11 mouse cellular contexts compared by ENCODE assay signal in the genomic region with DNA sequence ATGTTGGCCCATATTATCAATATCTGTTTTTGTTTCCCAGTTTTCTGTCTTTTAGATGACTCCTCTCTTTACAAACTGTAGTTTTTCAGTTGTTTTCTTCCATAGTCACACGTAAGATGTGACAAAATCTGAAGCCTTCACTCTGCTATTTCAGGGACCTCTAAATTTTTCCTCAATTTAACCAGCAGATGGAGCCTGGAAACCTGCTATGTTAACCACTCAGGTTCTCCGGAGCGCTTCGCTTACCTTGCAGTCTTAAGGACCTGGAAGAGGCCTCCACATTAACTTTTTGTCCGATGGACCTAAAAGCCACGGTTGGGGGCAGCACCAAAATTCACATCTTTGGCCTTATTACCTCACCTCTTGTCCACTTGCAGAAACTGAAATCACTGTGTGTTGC.
DNase-seq lines count a peak whose midpoint lies in the region; ATAC-seq and TF ChIP-seq lines count a peak whose summit lies in the region.
"Had no signal": no experiment of that assay in that cellular context is flagged by ENCODE, and none has a peak within 500 bp of the region (broad histone marks: within the 10 kb centered on the region; RNA-seq: fewer than 3 reads in every experiment).

No protein-coding gene starts in this region.

- no peak overlapping the region for H3K9ac ChIP-seq in lung, embryonic 14.5 days
- H3K9ac ChIP-seq: limb, embryonic 12.5 days; midbrain, embryonic 12.5 days had no signal

- no peaks in the 10 kb centered on the region for H3K36me3 ChIP-seq in lung, embryonic 14.5 days (ENCODE audit: insufficient read depth)
- no peaks in the 10 kb centered on the region for H3K36me3 ChIP-seq in thymus, adult 2 months (ENCODE audit: control insufficient read depth, insufficient read depth, low read length)
- H3K36me3 ChIP-seq: limb, embryonic 12.5 days; midbrain, embryonic 12.5 days had no signal

- no peaks in the 10 kb centered on the region for H3K9me3 ChIP-seq in lung, embryonic 14.5 days (ENCODE audit: low read depth, low read length)
- H3K9me3 ChIP-seq: limb, embryonic 12.5 days; midbrain, embryonic 12.5 days had no signal

- H3K4me1 ChIP-seq in lung, embryonic 14.5 days (ENCODE audit: insufficient read depth): no peaks in the 10 kb centered on the region
- no peaks in the 10 kb centered on the region for H3K4me1 ChIP-seq in thymus, adult 2 months (replicated peaks; ENCODE audit: control insufficient read depth, insufficient read depth, low read length)
- H3K4me1 ChIP-seq: limb, embryonic 12.5 days; midbrain, embryonic 12.5 days had no signal

- WGBS in lung, embryonic 14.5 days: 29% methylated on average over 6 of the region's 6 CpGs
- WGBS in thymus, adult 2 months: 67% methylated on average over 6 of the region's 6 CpGs

- ATAC-seq in frontal cortex, adult (ENCODE audit: low TSS enrichment): peak; percentile 85
- ATAC-seq in lung, embryonic 14.5 days (ENCODE audit: insufficient read depth): no peak

- no peak overlapping the region for H3K4me2 ChIP-seq in lung, embryonic 14.5 days
- H3K4me2 ChIP-seq: limb, embryonic 12.5 days; midbrain, embryonic 12.5 days had no signal

- no peak overlapping the region for H3K4me3 ChIP-seq in lung, embryonic 14.5 days (ENCODE audit: low read depth, low read length)
- H3K4me3 ChIP-seq in thymus, adult 2 months (ENCODE audit: control insufficient read depth, insufficient read depth, low read length): no peak overlapping the region
- H3K4me3 ChIP-seq: limb, embryonic 12.5 days; midbrain, embryonic 12.5 days had no signal

- DNase-seq in frontal cortex, postnatal 14 days (ENCODE audit: low spot score in 2 of 2): no peak
- DNase-seq in lung, embryonic 14.5 days: peak; percentile 70
- no peak for DNase-seq in lung, adult 18-20 months
- peak; percentile 53 for DNase-seq in adipocyte (ENCODE audit: low spot score)
- peak; percentile 18 for DNase-seq in retina, postnatal 1 day
- no peak for DNase-seq in thymus, adult 2 months
- DNase-seq in natural killer cell, adult 2 months (ENCODE audit: low spot score in 2 of 2): no peak
- DNase-seq: thymus, adult 18-20 months had no signal

- H3K27me3 ChIP-seq in lung, embryonic 14.5 days (ENCODE audit: insufficient read depth, low read length): no peaks in the 10 kb centered on the region
- no peaks in the 10 kb centered on the region for H3K27me3 ChIP-seq in thymus, adult 2 months (ENCODE audit: control insufficient read depth, insufficient read depth, low read length)
- H3K27me3 ChIP-seq: limb, embryonic 12.5 days; midbrain, embryonic 12.5 days had no signal

- H3K27ac ChIP-seq in lung, embryonic 14.5 days (ENCODE audit: low read depth): no peak overlapping the region
- H3K27ac ChIP-seq in thymus, adult 2 months (ENCODE audit: control insufficient read depth, insufficient read depth, low read length): no peak overlapping the region
- H3K27ac ChIP-seq: limb, embryonic 12.5 days; midbrain, embryonic 12.5 days had no signal

- peak; percentile 54 for TF ChIP-seq CTCF in lung, embryonic 14.5 days (IDR thresholded peaks at IDR 0.05; ENCODE audit: low read depth)
- no peak for TF ChIP-seq CTCF in thymus, adult 2 months (IDR thresholded peaks at IDR 0.05; ENCODE audit: borderline replicate concordance, control insufficient read depth, extremely low read depth, insufficient read depth, low read length, poor library complexity)

- no peak for TF ChIP-seq POLR2A in thymus, adult 2 months (IDR thresholded peaks at IDR 0.05; ENCODE audit: control insufficient read depth, extremely low read depth, insufficient read depth, low read length, poor library complexity)

Comparison
In these comparisons a context has a peak if more than half of its experiments do, and no peak if none do; other contexts are left out.
1. DNase-seq: peak in lung, embryonic 14.5 days (single experiment), adipocyte (single experiment) and retina, postnatal 1 day (single experiment); none in frontal cortex, postnatal 14 days (0 of 2), lung, adult 18-20 months (0 of 2), thymus, adult 2 months (single experiment) and natural killer cell, adult 2 months (0 of 2).